Mouse (Mus musculus) cortical plate, adult 2 months (tissue): ENCODE data around the gene Ints11.

Experiments
- CTCF ChIP-seq: fragments of 200-500 bp; IDR thresholded peaks from 2 replicates; pipeline ENCODE4 v1.5.1; 2011; ENCODE audit warnings: mild to moderate bottlenecking, control low read depth, low read length; ENCODE audit not compliant: insufficient read depth; ENCODE audit errors: extremely low read depth
- POLR2A ChIP-seq: fragments of 200-500 bp; IDR thresholded peaks from 2 replicates; pipeline ENCODE4 v1.6.1; 2011; ENCODE audit warnings: mild to moderate bottlenecking, low read length, control low read depth; ENCODE audit not compliant: insufficient read depth; ENCODE audit errors: extremely low read depth

GRCm38 (mm10) chr4:155886330-155886729, 17.0 kb downstream of the Ints11 start:
- TF ChIP-seq POLR2A (no peak), CTCF (no peak)
